Mouse (Mus musculus) forebrain, embryonic 15.5 days (tissue): ENCODE results near the gene Plk4. TPM values are rescaled to one million over a fixed set of nuclear protein-coding genes. Genes with fewer than 3 reads are reported as not detected.
"Not testable (repeated sequence)": the region's sequence is repeated elsewhere in the genome, so short reads cannot be mapped to it uniquely, and the experiment has no call there.

Source experiments
- ATAC-seq: fragments of 200-750 bp; cut with Nextera tagmentation; replicated peaks from 2 replicates; pipeline ENCODE4 v1.8.0; 2017; ENCODE audit warnings: mild to moderate bottlenecking, moderate TSS enrichment, moderate library complexity
- H3K27ac ChIP-seq: fragments of 300-500 bp; sonication (generic); replicated peaks from 2 replicates; pipeline ENCODE4 v1.5.1; 2015; ENCODE audit warnings: mild to moderate bottlenecking, inconsistent platforms
- H3K27me3 ChIP-seq: fragments of 300-500 bp; sonication (generic); 2 replicates; pipeline ENCODE4 v1.6.1; 2015; ENCODE audit warnings: inconsistent platforms
- H3K36me3 ChIP-seq: fragments of 300-500 bp; sonication (generic); 2 replicates; pipeline ENCODE4 v1.6.1; 2015; ENCODE audit warnings: mild to moderate bottlenecking, inconsistent platforms
- H3K4me1 ChIP-seq: fragments of 300-500 bp; sonication (generic); 2 replicates; pipeline ENCODE4 v1.6.1; 2015; ENCODE audit warnings: inconsistent platforms
- H3K4me2 ChIP-seq: fragments of 300-500 bp; sonication (generic); replicated peaks from 2 replicates; pipeline ENCODE4 v1.6.1; 2015; ENCODE audit warnings: mild to moderate bottlenecking, inconsistent platforms
- H3K4me3 ChIP-seq: fragments of 300-500 bp; sonication (generic); 2 replicates; pipeline ENCODE4 v1.5.1; 2015; ENCODE audit warnings: mild to moderate bottlenecking, inconsistent platforms
- H3K9ac ChIP-seq: fragments of 300-500 bp; sonication (generic); replicated peaks from 2 replicates; pipeline ENCODE4 v1.6.1; 2015; ENCODE audit warnings: mild to moderate bottlenecking, inconsistent platforms
- H3K9me3 ChIP-seq: fragments of 300-500 bp; sonication (generic); 2 replicates; pipeline ENCODE4 v1.6.1; 2016; ENCODE audit warnings: inconsistent platforms
- WGBS: fragments of 180-500 bp; shearing (Covaris S2); methylation state at CpG from one replicate; pipeline ENCODE4 v1.1.7; 2015; ENCODE audit warnings: mixed read lengths; 5-methylcytosine and 5-hydroxymethylcytosine counted together
- polyA plus RNA-seq: library from polyadenylated mRNA; unstranded; fragments of >200 nt; fragmentation: Nextera tagmentation; extraction: Ambion mirVana; gene quantifications from 2 replicates; pipeline ENCODE4 v1.2.1, GENCODE M21; 2015

The Plk4 gene
- polyA plus RNA-seq: 26.1 and 27.2 TPM in 2 replicates

DNA sequence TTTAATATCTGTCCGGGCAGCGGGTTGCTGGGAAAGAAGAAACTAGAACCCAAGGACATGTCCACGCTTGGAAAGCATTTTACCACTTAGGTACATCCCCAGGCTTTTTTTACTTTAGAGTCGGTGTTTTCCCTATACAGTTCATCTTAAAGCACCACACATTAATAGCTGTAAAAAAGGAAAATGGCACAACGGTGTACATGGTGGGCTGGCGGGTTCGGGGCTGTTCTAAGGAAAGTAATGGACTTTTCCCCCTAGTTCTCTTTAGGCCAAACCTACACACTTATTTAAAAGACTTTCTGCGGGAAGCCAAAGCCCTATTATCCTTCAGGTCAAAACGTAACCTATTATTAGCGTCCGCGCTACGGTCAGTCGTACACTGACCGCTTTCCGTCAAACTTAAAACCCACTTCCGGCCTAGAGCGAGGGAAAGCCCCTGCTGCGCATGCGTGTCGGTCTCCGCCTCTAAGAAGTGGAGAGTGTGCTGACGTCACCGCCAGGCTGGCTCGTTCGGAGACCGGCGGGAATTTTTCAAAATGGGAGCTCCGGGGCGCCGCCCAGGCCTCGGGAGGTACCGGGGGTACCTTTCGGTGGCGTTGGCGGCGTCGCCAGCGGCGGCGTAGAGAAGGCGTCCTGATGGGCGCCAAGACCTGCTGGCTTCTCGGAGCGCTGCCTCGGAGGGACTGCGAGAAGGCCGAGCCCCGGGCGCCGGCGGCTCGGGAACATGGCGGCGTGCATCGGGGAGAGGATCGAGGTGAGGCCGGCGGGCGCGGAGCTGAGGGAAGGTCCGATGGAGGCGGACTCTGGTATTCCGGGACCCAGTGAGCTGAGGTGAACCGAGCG is at the start of gene Plk4:
TSS of gene Plk4 (plus strand) at position 490 of the 843 bp plus-strand sequence.
- Histone ChIP-seq H3K9me3 (no peaks in the 10 kb centered on the region), H3K4me2 (peak within 1 kb of the TSS; percentile 98), H3K4me1 (peaks cover 17% of the 10 kb centered on the region), H3K4me3 (peak within 1 kb of the TSS; percentile 64), H3K36me3 (peaks cover 2% of the 10 kb centered on the region; the same call in 1 of the 2 replicates), H3K9ac (peak within 1 kb of the TSS; percentile 62), H3K27ac (peak within 1 kb of the TSS; percentile 51; the same call in 1 of the 2 replicates), H3K27me3 (no peaks in the 10 kb centered on the region)
- peak; percentile 97 for ATAC-seq
- 2% methylated on average over 66 of the region's 66 CpGs for WGBS

DNA sequence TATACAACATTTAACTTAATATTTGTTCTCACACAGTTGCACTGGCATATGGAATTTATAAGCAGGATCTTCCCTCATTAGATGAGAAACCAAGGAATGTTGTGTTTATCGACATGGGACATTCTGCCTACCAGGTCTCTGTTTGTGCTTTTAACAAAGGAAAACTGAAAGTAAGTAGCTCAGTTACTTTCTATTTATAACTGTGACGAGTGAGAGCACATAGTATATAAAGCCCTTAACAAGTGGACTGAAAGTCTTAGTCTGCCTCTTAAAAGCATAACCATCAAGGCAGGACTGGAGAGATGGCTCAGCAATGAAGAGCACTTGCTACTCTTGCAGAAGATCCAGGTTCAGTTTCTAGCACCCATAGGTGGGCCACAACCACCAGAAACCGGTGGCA is 39.1 kb upstream of the Plk4 start:
- ATAC-seq: no peak
- WGBS: 92% methylated on average over 3 of the region's 3 CpGs
- no peak overlapping the region for H3K4me3 ChIP-seq
- peaks cover 42% of the 10 kb centered on the region for H3K36me3 ChIP-seq
- H3K9me3 ChIP-seq: no peaks in the 10 kb centered on the region
- no peak overlapping the region for H3K4me2 ChIP-seq
- H3K9ac ChIP-seq: no peak overlapping the region
- H3K27ac ChIP-seq: no peak overlapping the region
- no peaks in the 10 kb centered on the region for H3K4me1 ChIP-seq
- no peaks in the 10 kb centered on the region for H3K27me3 ChIP-seq

DNA sequence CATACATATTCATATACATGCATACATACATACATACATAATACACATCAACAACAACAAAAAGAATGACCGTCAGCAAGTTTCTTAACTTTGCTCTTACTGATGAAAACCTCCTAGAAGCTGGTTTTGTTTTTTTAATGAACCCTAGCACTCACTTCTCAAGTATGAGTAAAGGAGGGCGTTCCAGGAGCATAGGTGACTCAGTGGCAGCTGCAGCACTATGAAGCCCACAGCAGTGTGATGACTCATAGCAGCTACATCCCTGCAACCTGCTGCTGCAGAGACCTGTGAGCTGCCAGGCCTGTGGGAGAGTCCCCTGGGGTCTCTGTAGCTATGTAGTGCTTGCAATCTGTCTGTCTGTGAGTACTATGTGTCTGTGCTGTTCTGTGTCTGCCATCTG is 38.5 kb upstream of the Plk4 start:
- H3K4me1 ChIP-seq: no peaks in the 10 kb centered on the region
- no peak for ATAC-seq
- H3K4me3 ChIP-seq: no peak overlapping the region
- 87% methylated on average over 2 of the region's 2 CpGs for WGBS
- H3K36me3 ChIP-seq: peaks cover 42% of the 10 kb centered on the region
- no peaks in the 10 kb centered on the region for H3K9me3 ChIP-seq
- no peak overlapping the region for H3K27ac ChIP-seq
- H3K9ac ChIP-seq: no peak overlapping the region
- H3K4me2 ChIP-seq: no peak overlapping the region
- no peaks in the 10 kb centered on the region for H3K27me3 ChIP-seq

DNA sequence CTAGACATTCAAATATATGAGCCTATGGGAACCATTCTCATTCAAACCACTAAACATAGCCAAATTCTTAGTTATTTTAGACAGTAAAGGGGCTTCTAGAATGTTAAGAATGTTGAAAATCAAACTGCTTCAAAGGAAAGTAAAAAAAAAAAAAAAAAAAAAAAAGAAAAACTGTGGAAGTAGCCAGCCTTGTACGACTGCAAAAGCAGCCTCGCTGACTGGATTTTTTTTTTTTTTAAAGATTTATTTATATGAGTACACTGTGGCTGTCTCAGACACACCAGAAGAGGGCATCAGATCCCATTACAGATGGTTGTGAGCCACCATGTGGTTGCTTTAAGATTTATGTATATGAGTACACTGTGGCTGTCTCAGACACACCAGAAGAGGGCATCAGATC is 6.0 kb upstream of the Plk4 start:
- Histone ChIP-seq H3K4me3 (no peak overlapping the region), H3K4me1 (no peaks in the 10 kb centered on the region), H3K27ac (no peak overlapping the region), H3K4me2 (no peak overlapping the region), H3K27me3 (no peaks in the 10 kb centered on the region), H3K9ac (no peak overlapping the region), H3K36me3 (peaks cover 9% of the 10 kb centered on the region), H3K9me3 (no peaks in the 10 kb centered on the region)
- no peak for ATAC-seq
- 79% methylated on average over 2 of the region's 2 CpGs for WGBS

DNA sequence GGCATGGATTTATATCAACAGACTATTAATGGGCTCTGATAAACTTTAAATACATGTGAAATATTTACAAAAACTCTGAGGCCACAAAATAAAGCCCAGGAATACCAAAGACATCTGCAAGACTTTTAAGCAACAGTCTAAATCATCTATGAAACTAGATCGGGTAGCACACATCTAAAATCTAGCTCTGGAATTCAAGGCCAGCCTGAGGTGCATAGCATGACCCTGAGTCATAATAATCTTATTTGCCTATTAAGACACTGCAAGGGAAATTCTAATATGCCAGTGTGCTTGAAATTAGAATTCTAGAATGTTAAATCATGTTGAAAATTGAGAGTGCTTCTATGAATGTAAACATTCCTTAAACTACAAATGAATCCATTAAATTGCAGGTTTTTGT is 1.8 kb upstream of the Plk4 start:
- Histone ChIP-seq H3K9me3 (no peaks in the 10 kb centered on the region), H3K27me3 (no peaks in the 10 kb centered on the region), H3K36me3 (no peaks in the 10 kb centered on the region), H3K27ac (no peak overlapping the region), H3K4me1 (peaks cover 17% of the 10 kb centered on the region), H3K4me3 (no peak overlapping the region), H3K4me2 (no peak overlapping the region), H3K9ac (no peak overlapping the region)
- WGBS: 90% methylated on average over 1 of the region's 1 CpGs
- ATAC-seq: no peak

DNA sequence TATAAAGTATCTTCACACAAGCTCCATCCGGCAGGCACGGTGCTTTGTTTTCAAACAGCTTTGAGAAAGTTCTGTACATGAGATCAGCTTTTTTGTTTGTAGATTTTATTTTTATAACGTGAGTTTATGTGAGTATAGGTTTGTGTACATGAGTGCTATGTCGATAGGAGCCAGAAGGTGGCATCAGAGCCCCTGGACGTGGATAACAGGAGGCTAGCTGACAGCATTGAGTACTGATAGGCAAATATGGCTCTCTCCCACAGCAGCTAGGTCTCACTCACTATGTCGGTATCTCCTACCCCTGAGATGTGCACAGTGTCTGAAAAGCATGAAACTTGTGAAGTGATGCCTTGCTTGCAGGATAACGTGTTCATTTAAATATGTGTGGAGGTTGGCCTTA is 1.3 kb upstream of the Plk4 start:
- no peak overlapping the region for H3K4me2 ChIP-seq
- 34% methylated on average over 7 of the region's 7 CpGs for WGBS
- H3K27me3 ChIP-seq: no peaks in the 10 kb centered on the region
- H3K4me1 ChIP-seq: peaks cover 17% of the 10 kb centered on the region
- ATAC-seq: no peak
- no peak overlapping the region for H3K4me3 ChIP-seq
- H3K36me3 ChIP-seq: no peaks in the 10 kb centered on the region
- no peaks in the 10 kb centered on the region for H3K9me3 ChIP-seq
- H3K9ac ChIP-seq: no peak overlapping the region
- no peak overlapping the region for H3K27ac ChIP-seq

DNA sequence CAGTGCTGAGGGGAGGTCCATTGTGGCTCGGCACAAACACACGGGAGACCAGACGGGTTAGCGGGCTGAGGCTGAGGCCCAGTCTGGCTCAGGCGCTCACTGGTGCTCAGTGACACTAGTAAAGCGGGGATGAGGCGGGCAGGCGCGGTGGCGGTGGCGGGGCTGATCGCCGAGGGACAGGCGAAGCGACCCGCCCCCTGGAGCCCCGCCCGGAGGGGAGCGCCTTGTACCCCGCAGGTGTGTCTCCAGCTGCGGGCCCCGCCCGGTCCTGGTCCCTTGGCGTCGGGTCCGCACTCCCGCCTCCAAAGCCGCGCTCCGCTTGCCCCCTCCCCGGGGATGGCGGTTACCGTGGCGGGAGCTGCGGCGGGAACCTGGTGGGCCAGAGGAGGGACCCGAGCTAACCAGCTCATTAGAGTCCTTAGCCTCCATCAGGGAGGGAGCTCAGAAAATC is 579 bp downstream of the Plk4 start:
- H3K27me3 ChIP-seq: no peaks in the 10 kb centered on the region
- 0% methylated on average over 35 of the region's 37 CpGs for WGBS
- peaks cover 17% of the 10 kb centered on the region for H3K4me1 ChIP-seq
- peak overlapping the region; percentile 51; the same call in 1 of the 2 replicates for H3K27ac ChIP-seq
- peak overlapping the region; percentile 98 for H3K4me2 ChIP-seq
- H3K9ac ChIP-seq: peak overlapping the region; percentile 62
- peak overlapping the region; percentile 64 for H3K4me3 ChIP-seq
- peaks cover 7% of the 10 kb centered on the region for H3K36me3 ChIP-seq
- peak; percentile 89 for ATAC-seq
- H3K9me3 ChIP-seq: no peaks in the 10 kb centered on the region

DNA sequence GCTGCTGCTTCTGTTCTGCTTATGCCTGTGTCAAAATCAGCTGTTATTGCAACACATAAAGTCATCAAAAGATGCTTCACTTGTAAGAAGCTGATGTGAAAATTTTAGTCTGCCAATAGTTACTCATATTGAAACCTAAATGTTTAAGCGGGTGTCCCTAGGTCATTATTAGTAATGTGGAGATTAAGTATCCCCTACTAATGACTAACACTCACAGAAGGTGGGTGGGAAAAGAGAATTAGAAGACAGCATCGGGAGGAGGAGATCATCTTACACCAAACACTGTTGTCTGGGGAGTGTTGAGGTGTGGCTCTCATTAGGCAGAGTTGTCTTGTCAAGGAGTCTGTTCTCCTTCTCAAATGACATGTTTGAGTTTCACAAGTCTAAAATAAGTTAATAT is 7.1 kb downstream of the Plk4 start:
- H3K36me3 ChIP-seq: peaks cover 26% of the 10 kb centered on the region
- no peak overlapping the region for H3K27ac ChIP-seq
- no peaks in the 10 kb centered on the region for H3K27me3 ChIP-seq
- WGBS: 73% methylated on average over 2 of the region's 2 CpGs
- no peak overlapping the region for H3K4me2 ChIP-seq
- H3K4me3 ChIP-seq: no peak overlapping the region
- ATAC-seq: no peak
- H3K9me3 ChIP-seq: no peaks in the 10 kb centered on the region
- H3K9ac ChIP-seq: no peak overlapping the region
- H3K4me1 ChIP-seq: no peaks in the 10 kb centered on the region; the same call in 1 of the 2 replicates

DNA sequence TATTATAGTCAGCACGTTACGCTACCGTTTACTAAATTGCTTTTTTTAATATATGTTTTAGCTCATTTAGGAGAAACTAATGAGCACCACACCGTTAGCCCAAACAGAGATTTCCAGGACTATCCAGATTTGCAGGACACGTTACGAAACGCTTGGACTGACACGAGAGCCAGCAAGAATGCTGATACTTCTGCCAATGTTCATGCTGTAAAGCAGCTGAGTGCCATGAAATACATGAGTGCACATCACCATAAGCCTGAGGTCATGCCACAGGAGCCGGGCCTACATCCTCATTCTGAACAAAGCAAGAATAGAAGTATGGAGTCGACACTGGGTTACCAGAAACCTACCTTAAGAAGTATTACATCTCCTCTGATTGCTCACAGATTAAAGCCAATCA is 8.9 kb downstream of the Plk4 start:
- H3K9ac ChIP-seq: no peak overlapping the region
- no peak overlapping the region for H3K4me2 ChIP-seq
- H3K4me3 ChIP-seq: no peak overlapping the region
- H3K36me3 ChIP-seq: peaks cover 31% of the 10 kb centered on the region
- WGBS: 88% methylated on average over 10 of the region's 10 CpGs
- no peaks in the 10 kb centered on the region for H3K4me1 ChIP-seq
- no peaks in the 10 kb centered on the region for H3K27me3 ChIP-seq
- H3K27ac ChIP-seq: no peak overlapping the region
- no peaks in the 10 kb centered on the region for H3K9me3 ChIP-seq
- ATAC-seq: no peak

DNA sequence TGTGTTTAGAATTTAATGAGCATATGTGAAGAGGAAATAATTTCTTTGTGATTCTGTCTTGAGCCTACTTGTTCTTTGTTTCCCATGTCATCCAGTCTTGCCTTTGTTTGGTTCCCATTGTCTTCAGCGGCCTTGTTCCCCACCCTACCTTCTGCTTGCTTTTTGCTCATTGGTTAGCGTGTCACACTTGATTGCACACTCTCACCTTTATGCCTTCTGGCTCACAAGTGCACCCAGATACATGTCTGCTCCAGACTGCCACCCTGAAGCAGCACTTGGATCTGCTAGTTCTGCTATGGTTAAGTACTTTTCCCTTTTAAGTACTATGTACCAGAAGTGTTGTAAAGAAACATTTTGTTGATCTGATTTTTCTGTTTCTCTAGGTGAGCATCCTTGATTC is 10.1 kb downstream of the Plk4 start:
- H3K36me3 ChIP-seq: peaks cover 33% of the 10 kb centered on the region
- WGBS: 46% methylated on average over 2 of the region's 2 CpGs
- no peak overlapping the region for H3K4me2 ChIP-seq
- no peak overlapping the region for H3K27ac ChIP-seq
- no peaks in the 10 kb centered on the region for H3K4me1 ChIP-seq
- peak; percentile 58; the same call in 1 of the 2 replicates for ATAC-seq
- no peak overlapping the region for H3K4me3 ChIP-seq
- no peaks in the 10 kb centered on the region for H3K27me3 ChIP-seq
- H3K9ac ChIP-seq: no peak overlapping the region
- H3K9me3 ChIP-seq: no peaks in the 10 kb centered on the region

DNA sequence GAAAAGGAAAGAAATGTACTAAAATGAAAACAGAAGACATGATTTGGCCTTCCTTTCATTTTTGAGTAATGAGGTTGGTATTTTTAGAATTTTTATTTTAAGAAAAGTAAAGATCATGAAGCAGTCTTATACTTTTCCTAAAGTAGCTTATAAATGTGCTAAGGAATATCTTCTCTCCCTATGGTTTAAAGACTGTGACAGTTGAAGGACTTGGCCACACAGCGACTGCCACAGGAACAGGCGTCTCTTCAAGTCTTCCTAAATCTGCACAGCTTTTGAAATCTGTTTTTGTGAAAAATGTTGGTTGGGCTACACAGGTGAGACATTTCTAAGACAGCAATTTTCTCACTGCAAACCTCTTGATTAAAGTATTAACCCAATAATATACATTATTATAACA is 13.5 kb downstream of the Plk4 start:
- Histone ChIP-seq H3K27me3 (no peaks in the 10 kb centered on the region), H3K36me3 (peaks cover 42% of the 10 kb centered on the region), H3K9me3 (no peaks in the 10 kb centered on the region), H3K4me3 (no peak overlapping the region), H3K4me1 (no peaks in the 10 kb centered on the region), H3K27ac (no peak overlapping the region), H3K4me2 (no peak overlapping the region), H3K9ac (no peak overlapping the region)
- no peak for ATAC-seq
- WGBS: 95% methylated on average over 2 of the region's 2 CpGs

DNA sequence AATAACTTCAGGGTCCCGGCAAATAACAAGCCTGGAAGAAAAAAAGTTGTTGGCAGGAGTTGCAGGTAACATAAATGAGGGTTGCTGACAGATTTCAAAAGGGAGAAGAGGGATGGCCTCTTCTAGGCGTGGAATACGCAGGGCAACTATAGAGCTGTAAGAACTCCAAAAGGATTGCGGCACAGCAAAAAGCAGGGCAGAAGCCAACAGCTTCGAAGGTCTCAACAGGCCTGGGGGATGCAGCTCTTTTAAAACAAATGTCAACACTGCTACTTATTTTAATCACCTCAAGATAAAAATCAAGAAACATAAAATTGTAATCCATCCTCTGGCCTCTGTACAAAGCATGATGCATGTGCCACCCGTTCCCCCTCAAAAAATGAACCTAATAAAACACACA is 45.7 kb downstream of the Plk4 start:
- Histone ChIP-seq H3K4me2 (peak overlapping the region; percentile 64), H3K9ac (peak overlapping the region; percentile 61), H3K4me3 (peak overlapping the region; percentile 54)
- ATAC-seq, H3K4me1 ChIP-seq, H3K27ac ChIP-seq, H3K27me3 ChIP-seq, H3K36me3 ChIP-seq, H3K9me3 ChIP-seq: not testable (repeated sequence)
- 73% methylated on average over 6 of the region's 6 CpGs for WGBS
